Mouse (Mus musculus) liver, embryonic 11.5 days (tissue): ENCODE measurements around the gene Pym1. TPM values are rescaled to one million over a fixed set of nuclear protein-coding genes. Genes with fewer than 3 reads are reported as not detected.

ENCODE experiments used
- ATAC-seq: fragments of 200-750 bp; cut with Nextera tagmentation; replicated peaks from 2 replicates; pipeline ENCODE4 v1.8.0; 2017; ENCODE audit warnings: moderate number of reproducible peaks, mild to moderate bottlenecking, moderate TSS enrichment, moderate library complexity; ENCODE audit not compliant: low FRiP score
- DNase-seq: peaks from one replicate; pipeline ENCODE4 v3.0.0-alpha.2; 2017; ENCODE audit warnings: low spot score
- H3K27ac ChIP-seq: fragments of 300-500 bp; sonication (generic); 2 replicates; pipeline ENCODE4 v1.5.1; 2014; ENCODE audit warnings: mild to moderate bottlenecking, low read depth, low read length, control low read depth
- H3K27me3 ChIP-seq: fragments of 300-500 bp; sonication (generic); replicated peaks from 2 replicates; pipeline ENCODE4 v1.6.1; 2014; ENCODE audit warnings: low read length, mixed read lengths; ENCODE audit not compliant: control insufficient read depth, insufficient read depth
- H3K36me3 ChIP-seq: fragments of 300-500 bp; sonication (generic); 2 replicates; pipeline ENCODE4 v1.6.1; 2014; ENCODE audit warnings: mild to moderate bottlenecking, low read length, moderate library complexity, mixed read lengths; ENCODE audit not compliant: control insufficient read depth, insufficient read depth
- H3K4me1 ChIP-seq: fragments of 300-500 bp; sonication (generic); replicated peaks from 2 replicates; pipeline ENCODE4 v1.6.1; 2014; ENCODE audit warnings: low read length, mixed read lengths; ENCODE audit not compliant: control insufficient read depth, insufficient read depth
- H3K4me2 ChIP-seq: fragments of 300-500 bp; sonication (generic); 2 replicates; pipeline ENCODE4 v1.6.1; 2014; ENCODE audit warnings: mild to moderate bottlenecking, control low read depth, moderate library complexity
- H3K4me3 ChIP-seq: fragments of 300-500 bp; sonication (generic); 2 replicates; pipeline ENCODE4 v1.5.1; 2014; ENCODE audit warnings: low read depth, low read length, control low read depth
- H3K9ac ChIP-seq: fragments of 300-500 bp; sonication (generic); 2 replicates; pipeline ENCODE4 v1.6.1; 2014; ENCODE audit warnings: low read depth, low read length, control low read depth
- H3K9me3 ChIP-seq: fragments of 300-500 bp; sonication (generic); 2 replicates; pipeline ENCODE4 v1.6.1; 2016; ENCODE audit warnings: low read length, inconsistent platforms, mixed read lengths; ENCODE audit not compliant: control insufficient read depth
- WGBS: fragments of 180-500 bp; shearing (Covaris S2); extraction: QIAGEN DNeasy Blood & Tissue Kit; methylation state at CpG from one replicate; pipeline ENCODE4 v1.1.7; 2014; 5-methylcytosine and 5-hydroxymethylcytosine counted together
- polyA plus RNA-seq: library from polyadenylated mRNA; unstranded; fragments of >200 nt; fragmentation: Nextera tagmentation; extraction: Ambion mirVana; gene quantifications from 2 replicates; pipeline ENCODE4 v1.2.1, GENCODE M21; 2014

Pym1 gene
- polyA plus RNA-seq, 1 experiment from 2014 or later, result 42.1 TPM

DNA sequence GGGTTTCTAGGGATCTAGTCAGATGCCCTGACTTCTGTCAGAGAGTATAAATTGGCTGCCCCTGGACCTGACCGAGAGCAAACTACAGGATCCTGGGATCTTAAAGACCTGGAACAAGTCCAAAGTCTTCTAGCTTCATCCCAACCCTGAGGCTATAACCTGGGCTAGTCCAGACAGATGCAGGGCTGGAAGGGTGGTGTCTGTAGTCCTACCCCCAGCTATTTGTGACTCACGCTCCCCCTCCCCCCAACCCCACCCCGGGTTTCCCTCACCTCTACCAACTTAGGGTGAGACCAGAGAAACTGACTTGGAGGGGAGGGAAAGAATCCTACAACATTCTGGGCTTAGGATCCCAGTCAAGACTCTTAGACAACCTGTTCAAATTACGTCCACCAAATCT, 5.1 kb upstream of the Pym1 start:
- 40% methylated on average over 4 of the region's 4 CpGs for WGBS
- H3K4me3 ChIP-seq, result peak overlapping the region; percentile 66; the same call in 1 of the 2 replicates
- H3K9ac ChIP-seq, result no peak overlapping the region
- ATAC-seq, result no peak
- H3K27ac ChIP-seq, result no peak overlapping the region
- H3K4me1 ChIP-seq, result peaks cover 20% of the 10 kb centered on the region
- no peaks in the 10 kb centered on the region for H3K36me3 ChIP-seq
- no peaks in the 10 kb centered on the region for H3K9me3 ChIP-seq
- peak overlapping the region; percentile 85 for H3K4me2 ChIP-seq
- H3K27me3 ChIP-seq, result peaks cover 22% of the 10 kb centered on the region
- no peak for DNase-seq

DNA sequence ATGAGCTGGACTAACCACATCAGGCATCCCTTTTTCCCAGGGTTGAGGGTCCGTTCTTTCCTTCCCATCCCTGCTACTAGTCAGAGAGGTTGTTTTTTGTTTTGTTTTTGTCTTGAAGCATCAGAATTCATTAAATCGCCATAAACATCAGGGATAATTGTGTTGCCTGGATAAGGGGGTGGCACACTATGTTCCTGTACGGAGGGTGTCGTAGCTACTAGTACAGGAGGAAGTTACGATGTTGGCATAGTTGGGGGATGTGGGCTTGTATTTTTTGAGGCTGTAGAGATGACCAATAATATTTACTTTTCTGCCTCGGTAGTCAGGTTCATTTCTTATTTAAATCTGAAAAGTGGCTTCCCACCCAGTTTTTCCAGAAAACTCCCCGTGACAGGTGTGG, 4.5 kb upstream of the Pym1 start:
- H3K36me3 ChIP-seq, result no peaks in the 10 kb centered on the region
- WGBS, result 3% methylated on average over 7 of the region's 7 CpGs
- H3K27ac ChIP-seq, result no peak overlapping the region
- peaks cover 18% of the 10 kb centered on the region for H3K4me1 ChIP-seq
- H3K9me3 ChIP-seq, result no peaks in the 10 kb centered on the region
- DNase-seq (no peak), ATAC-seq (no peak)
- H3K27me3 ChIP-seq, result peaks cover 22% of the 10 kb centered on the region
- peak overlapping the region; percentile 85 for H3K4me2 ChIP-seq
- H3K4me3 ChIP-seq, result peak overlapping the region; percentile 66
- H3K9ac ChIP-seq, result peak overlapping the region; percentile 62

- H3K9me3 ChIP-seq, result no peaks in the 10 kb centered on the region
- WGBS, result 1% methylated on average over 37 of the region's 37 CpGs
- peak overlapping the region; percentile 85 for H3K4me2 ChIP-seq
- H3K27ac ChIP-seq, result no peak overlapping the region
- H3K4me1 ChIP-seq, result peaks cover 18% of the 10 kb centered on the region
- H3K36me3 ChIP-seq, result no peaks in the 10 kb centered on the region
- H3K9ac ChIP-seq, result peak overlapping the region; percentile 62
- peak overlapping the region; percentile 66 for H3K4me3 ChIP-seq
- H3K27me3 ChIP-seq, result peaks cover 22% of the 10 kb centered on the region
- peak; percentile 64 for DNase-seq
- ATAC-seq, result no peak; the same call in 1 of the 2 replicates
Observed at GRCm38 (mm10) chr10:128743791-128744191, 3.9 kb upstream of the Pym1 start.

DNA sequence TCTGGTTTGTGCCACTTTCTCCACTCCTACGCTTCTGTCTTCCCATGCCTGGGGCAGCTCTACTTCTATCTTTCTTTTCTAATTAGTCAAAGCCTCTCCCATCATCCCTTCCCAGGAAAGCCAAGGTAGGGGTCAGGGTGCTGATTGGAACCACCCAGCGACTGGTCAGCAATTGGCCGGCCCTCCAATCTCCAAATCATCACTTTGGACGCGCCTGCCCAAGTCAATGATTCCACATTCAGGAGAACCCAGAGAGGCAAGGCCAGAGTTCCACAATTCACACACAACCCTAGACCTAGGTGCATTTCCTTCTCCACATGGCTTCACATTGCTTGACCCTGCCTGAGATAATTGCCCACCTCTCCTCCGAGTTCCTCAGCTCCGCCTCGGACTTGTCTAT, 3.5 kb upstream of the Pym1 start:
- peaks cover 22% of the 10 kb centered on the region for H3K27me3 ChIP-seq
- H3K27ac ChIP-seq, result no peak overlapping the region
- 24% methylated on average over 8 of the region's 8 CpGs for WGBS
- no peak for DNase-seq
- H3K9me3 ChIP-seq, result no peaks in the 10 kb centered on the region
- peaks cover 21% of the 10 kb centered on the region for H3K4me1 ChIP-seq
- H3K9ac ChIP-seq, result peak overlapping the region; percentile 62
- ATAC-seq, result no peak
- H3K36me3 ChIP-seq, result no peaks in the 10 kb centered on the region
- peak overlapping the region; percentile 85 for H3K4me2 ChIP-seq
- peak overlapping the region; percentile 66 for H3K4me3 ChIP-seq

- ATAC-seq (no peak), DNase-seq (no peak)
- WGBS, result 23% methylated on average over 18 of the region's 18 CpGs
- H3K4me2 ChIP-seq, result peak within 1 kb of the TSS; percentile 85
- H3K27ac ChIP-seq, result no peak within 1 kb of the TSS
- H3K9me3 ChIP-seq, result no peaks in the 10 kb centered on the region
- peaks cover 28% of the 10 kb centered on the region for H3K4me1 ChIP-seq
- H3K36me3 ChIP-seq, result no peaks in the 10 kb centered on the region
- H3K27me3 ChIP-seq, result peaks cover 22% of the 10 kb centered on the region
- H3K4me3 ChIP-seq, result peak within 1 kb of the TSS; percentile 66
- peak within 1 kb of the TSS; percentile 62 for H3K9ac ChIP-seq
Observed at GRCm38 (mm10) chr10:128744680-128745601, 2.7 kb upstream of the Pym1 start, which contains the start of gene Dgka. Gene Dgka (minus strand): TSS chr10:128744855.

GRCm38 (mm10) chr10:128745946-128746613, 1.6 kb upstream of the Pym1 start:
- Histone ChIP-seq H3K4me1 (peaks cover 26% of the 10 kb centered on the region), H3K4me3 (no peak overlapping the region), H3K9me3 (no peaks in the 10 kb centered on the region), H3K9ac (no peak overlapping the region), H3K4me2 (no peak overlapping the region), H3K36me3 (no peaks in the 10 kb centered on the region; the same call in 1 of the 2 replicates), H3K27ac (no peak overlapping the region), H3K27me3 (peaks cover 22% of the 10 kb centered on the region)
- 87% methylated on average over 10 of the region's 10 CpGs for WGBS
- DNase-seq (no peak), ATAC-seq (no peak)

DNA sequence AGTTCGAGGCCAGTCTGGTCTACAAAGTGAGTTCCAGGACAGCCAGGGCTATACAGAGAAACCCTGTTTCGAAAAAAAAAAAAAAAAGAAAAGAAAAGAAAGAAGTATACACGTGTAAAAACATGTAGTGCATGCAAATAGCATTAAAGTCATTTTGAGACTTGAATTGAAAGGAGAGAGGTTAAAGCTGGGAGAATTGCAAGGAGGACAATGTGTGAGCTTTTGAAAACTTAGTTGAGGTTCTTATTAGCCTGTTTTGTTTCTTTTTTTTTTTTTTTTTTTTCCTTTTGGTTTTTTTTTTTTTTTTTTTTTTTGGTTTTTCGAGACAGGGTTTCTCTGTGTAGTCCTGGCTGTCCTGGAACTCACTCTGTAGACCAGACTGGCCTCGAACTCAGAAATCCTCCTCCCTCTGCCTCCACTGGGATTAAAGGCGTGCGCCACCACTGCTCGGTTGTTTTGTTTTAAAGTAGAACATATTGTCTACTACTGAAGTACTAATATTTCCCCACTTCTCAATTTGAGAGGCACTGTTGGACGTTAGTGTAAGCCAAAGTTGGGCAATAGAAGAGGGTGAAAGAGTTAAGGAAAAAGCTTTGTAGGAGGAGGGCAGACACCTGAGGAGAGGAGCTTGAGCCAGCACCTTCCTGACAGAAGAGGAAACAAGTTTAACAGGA, 580 bp upstream of the Pym1 start:
- Histone ChIP-seq H3K4me1 (peaks cover 26% of the 10 kb centered on the region), H3K9ac (peak overlapping the region; percentile 80), H3K36me3 (no peaks in the 10 kb centered on the region; the same call in 1 of the 2 replicates), H3K9me3 (no peaks in the 10 kb centered on the region), H3K4me2 (peak overlapping the region; percentile 84), H3K27me3 (peaks cover 21% of the 10 kb centered on the region), H3K27ac (peak overlapping the region; percentile 94), H3K4me3 (peak overlapping the region; percentile 89)
- DNase-seq (no peak), ATAC-seq (0 out of 2 replicates have a peak, but pooled peaks have one; percentile 1)
- 41% methylated on average over 9 of the region's 9 CpGs for WGBS

GRCm38 (mm10) chr10:128748252-128748864, 669 bp downstream of the Pym1 start:
- peak overlapping the region; percentile 84 for H3K4me2 ChIP-seq
- peak; percentile 78 for ATAC-seq

More at GRCm38 (mm10) chr10:128748252-128748864, 669 bp downstream of the Pym1 start:
- H3K36me3 ChIP-seq, result peaks cover 2% of the 10 kb centered on the region; the same call in 1 of the 2 replicates
- no peaks in the 10 kb centered on the region for H3K9me3 ChIP-seq
- peaks cover 26% of the 10 kb centered on the region for H3K4me1 ChIP-seq
- 0% methylated on average over 37 of the region's 37 CpGs for WGBS
- H3K9ac ChIP-seq, result peak overlapping the region; percentile 80
- H3K4me3 ChIP-seq, result peak overlapping the region; percentile 89
- H3K27me3 ChIP-seq, result peaks cover 15% of the 10 kb centered on the region
- H3K27ac ChIP-seq, result peak overlapping the region; percentile 94
- peak; percentile 86 for DNase-seq
